Mouse (Mus musculus) lung, adult 2 months (tissue): ENCODE data around the gene 1700113H08Rik.

Experiments used
- CTCF ChIP-seq: fragments of 200-500 bp; IDR thresholded peaks from 2 replicates; pipeline ENCODE4 v1.5.1; 2011; ENCODE audit warnings: mild to moderate bottlenecking, low read length, control low read depth; ENCODE audit not compliant: insufficient read depth
- POLR2A ChIP-seq: fragments of 200-500 bp; IDR thresholded peaks from 2 replicates; pipeline ENCODE4 v1.6.1; 2011; ENCODE audit warnings: low read depth, mild to moderate bottlenecking, control low read depth, low read length, borderline replicate concordance; ENCODE audit errors: extremely low read depth

- TF ChIP-seq CTCF (no peak), POLR2A (no peak)
Measured at GRCm38 (mm10) chr10:87110909-87111308, 53.1 kb downstream of the 1700113H08Rik start.
